Mouse (Mus musculus) cerebellum, adult 9-10 months (tissue): ENCODE data around the gene Epo.

Experiments used
- DNase-seq: peaks from one replicate; pipeline ENCODE4 v3.0.0; 2022

Gene Epo

GRCm38 (mm10) chr5:137518436-137518835 is 14.6 kb downstream of the Epo start, which contains the start of gene Gigyf1:
TSS of gene Gigyf1 (plus strand) at chr5:137518548.
- no peak for DNase-seq

DNA sequence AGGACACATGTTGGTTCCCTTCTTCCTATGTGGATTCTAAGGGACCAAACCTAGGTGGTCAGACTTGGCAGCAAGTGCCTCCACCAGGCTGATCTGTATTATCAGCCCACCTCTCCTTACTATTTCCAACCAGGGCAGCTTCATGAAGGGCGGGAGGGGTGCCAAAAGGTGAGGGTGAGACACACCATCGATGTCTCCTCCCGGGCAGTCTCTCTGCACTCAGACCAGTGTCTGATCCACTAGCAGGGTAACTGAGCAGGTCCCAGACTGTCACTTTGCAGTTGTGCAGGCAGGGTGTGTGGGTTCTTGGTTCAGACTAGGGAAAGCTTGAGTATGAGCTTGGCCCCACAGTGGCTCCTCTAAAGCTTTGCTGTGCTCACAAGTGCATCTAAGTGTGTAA is 18.2 kb downstream of the Epo start:
- no peak for DNase-seq

GRCm38 (mm10) chr5:137513951-137514721 is 18.9 kb downstream of the Epo start:
- no peak for DNase-seq

- DNase-seq, result peak; percentile 47
Observed at GRCm38 (mm10) chr5:137512847-137513794, 19.9 kb downstream of the Epo start.

- peak; percentile 51 for DNase-seq
Observed at GRCm38 (mm10) chr5:137511706-137512105, 21.3 kb downstream of the Epo start.

GRCm38 (mm10) chr5:137510573-137511390 is 22.3 kb downstream of the Epo start:
- DNase-seq, result peak; percentile 54

DNA sequence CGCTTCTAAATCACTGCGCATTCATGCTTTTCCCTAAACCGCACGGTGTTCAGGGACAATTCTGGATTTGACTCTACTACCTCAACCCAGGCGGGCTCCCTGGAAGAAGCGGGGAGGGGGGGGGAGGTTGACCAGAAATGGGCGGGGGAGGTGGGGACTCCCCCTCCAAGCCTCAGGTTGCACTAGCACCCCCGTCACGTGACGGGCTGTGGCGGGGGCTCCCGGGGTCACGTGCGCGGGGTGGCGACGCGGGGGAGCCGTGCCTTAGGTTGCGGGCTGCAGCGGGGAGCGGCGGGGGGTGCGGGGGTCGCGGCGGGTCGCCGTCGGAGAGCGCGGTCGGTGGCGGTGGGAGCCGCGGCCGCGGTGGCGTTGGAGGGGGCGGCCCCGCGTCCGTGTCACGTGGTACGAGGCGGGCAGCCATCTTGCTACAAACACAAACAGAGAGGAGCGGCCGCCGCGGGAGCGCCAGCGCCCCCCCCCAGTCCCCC is 23.0 kb downstream of the Epo start:
- peak; percentile 84 for DNase-seq

- peak; percentile 58 for DNase-seq
Observed at GRCm38 (mm10) chr5:137504041-137504440, 29.0 kb downstream of the Epo start.

GRCm38 (mm10) chr5:137502667-137503110 is 30.4 kb downstream of the Epo start:
- peak; percentile 90 for DNase-seq

DNA sequence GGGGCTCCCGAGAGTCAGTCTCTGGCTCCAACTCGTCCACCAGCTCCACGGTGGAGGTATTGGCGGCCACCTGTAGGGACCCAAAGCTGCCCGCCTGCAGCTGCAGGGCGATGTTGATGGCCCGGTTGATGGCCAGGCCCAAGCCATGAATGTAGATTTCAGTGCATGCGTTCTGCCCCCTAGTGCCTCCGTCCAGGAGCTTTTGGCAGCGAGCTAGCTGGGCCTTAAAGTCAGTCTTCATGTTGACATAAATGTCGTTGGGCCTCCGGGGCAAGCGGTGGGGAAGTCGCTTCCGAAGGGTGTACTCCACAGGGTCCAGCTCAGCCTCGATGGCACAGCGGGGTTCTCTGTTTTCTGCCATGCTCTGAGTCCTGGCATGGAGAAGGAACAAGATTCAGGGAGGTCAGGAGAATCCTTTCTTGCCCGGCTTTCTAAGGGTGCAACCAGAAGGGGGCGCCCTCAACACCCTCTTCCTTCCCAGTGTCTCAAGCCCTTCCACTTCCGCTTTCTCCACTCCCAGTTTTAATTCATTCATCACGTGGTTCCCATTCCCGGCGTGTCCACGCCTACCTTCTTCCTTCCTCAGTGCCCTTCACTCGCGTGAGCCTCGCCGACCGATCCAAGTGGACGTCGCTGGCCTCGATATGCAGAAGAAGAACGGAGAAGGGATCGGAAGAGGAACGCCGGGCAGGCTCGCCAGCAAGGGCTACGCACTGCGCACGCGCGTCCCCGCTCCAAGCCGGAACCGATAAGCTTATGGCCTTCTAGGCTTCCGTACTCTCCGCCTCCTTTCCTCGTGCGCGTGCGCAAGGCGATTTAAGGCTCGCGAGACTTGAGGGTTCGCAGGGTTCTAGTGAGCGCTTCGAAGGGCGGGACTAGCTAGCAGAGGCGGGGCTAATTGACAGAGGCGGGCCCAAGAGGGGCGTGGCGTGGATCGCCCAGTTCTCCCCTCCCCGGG is 31.1 kb downstream of the Epo start, which contains the start of gene Pop7:
TSS of gene Pop7 (minus strand) at position 810 of the 958 bp plus-strand sequence.
- peak; percentile 100 for DNase-seq

- DNase-seq, result peak; percentile 45
Observed at GRCm38 (mm10) chr5:137500186-137500585, 32.9 kb downstream of the Epo start.

DNA sequence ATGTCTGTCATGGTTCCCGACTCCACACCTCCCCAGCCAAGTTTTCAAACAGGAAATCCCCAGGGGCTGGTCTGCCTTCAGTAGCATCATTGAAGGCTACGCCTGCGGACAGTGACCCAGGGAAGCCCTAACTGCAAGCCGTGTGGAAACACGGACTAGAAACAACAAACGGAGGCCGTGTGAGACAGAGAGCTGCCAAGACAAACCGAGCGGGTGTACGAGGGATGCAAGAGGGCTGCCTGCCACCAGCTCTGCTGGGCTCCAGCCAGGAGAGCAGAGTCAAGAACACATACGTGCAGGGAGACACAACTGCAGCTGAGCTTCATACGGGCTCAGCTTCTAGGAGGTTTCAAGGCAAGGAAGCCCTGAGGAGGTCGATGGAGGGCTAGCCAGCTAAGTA is 39.2 kb downstream of the Epo start:
- DNase-seq, result no peak

GRCm38 (mm10) chr5:137491559-137491958 is 41.5 kb downstream of the Epo start:
- DNase-seq, result no peak

GRCm38 (mm10) chr5:137487616-137488015 is 45.4 kb downstream of the Epo start:
- DNase-seq, result no peak

- DNase-seq, result no peak
Observed at GRCm38 (mm10) chr5:137485851-137486155, 47.2 kb downstream of the Epo start.

- no peak for DNase-seq
Observed at GRCm38 (mm10) chr5:137485071-137485850, 47.8 kb downstream of the Epo start.

DNA sequence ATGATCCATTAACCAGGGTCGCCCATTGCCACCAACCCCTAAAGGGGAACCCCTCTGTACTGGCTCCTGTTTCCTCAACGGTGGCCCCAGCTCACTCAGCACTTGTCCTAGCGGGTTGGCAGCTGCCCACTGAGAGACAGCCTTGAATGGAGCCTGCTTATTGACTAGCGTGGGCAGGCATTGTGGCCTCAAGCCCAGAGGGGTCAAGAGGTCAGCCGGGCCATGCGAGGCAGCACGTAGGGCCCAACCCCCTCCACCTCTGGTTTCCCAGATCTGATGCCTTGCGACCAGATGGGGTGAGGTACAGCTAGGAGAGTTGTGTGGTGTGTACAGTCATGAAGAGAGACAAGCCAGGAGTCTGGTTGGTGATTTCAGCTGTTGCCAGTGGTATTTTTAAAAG is 51.1 kb downstream of the Epo start:
- no peak for DNase-seq

DNA sequence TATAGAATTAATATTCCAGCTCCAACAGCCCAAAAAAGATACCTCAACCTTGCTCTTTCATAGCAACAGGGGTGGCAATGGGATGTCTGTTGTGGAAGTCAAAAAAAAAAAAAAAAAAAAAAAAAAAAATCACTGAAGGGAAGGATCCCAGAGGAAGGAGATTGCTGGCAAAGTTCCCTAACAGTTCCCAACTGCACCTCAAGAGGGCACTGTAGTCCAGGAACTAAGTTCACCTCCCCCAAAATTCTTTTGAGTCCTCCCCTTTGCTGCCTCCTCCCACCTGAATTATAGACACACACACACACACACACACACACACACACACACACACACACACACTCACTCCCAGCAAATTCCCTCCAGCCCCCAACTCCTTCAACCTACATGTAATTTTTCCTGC is 51.9 kb downstream of the Epo start:
- peak; percentile 86 for DNase-seq

- DNase-seq, result no peak
Observed at GRCm38 (mm10) chr5:137476964-137477363, 56.1 kb downstream of the Epo start, which contains the start of gene Zan. TSS of gene Zan (minus strand) at chr5:137477064.

GRCm38 (mm10) chr5:137474351-137474750 is 58.7 kb downstream of the Epo start:
- DNase-seq, result no peak
